Mouse (Mus musculus): ENCODE measurements at regions not wholly inside any gene's neighbourhood (a gene's known extent, or its start where the extent isn't known, plus 50 kb on each side); places are given as distances from the start of the nearest gene placed in this dataset.

DNA sequence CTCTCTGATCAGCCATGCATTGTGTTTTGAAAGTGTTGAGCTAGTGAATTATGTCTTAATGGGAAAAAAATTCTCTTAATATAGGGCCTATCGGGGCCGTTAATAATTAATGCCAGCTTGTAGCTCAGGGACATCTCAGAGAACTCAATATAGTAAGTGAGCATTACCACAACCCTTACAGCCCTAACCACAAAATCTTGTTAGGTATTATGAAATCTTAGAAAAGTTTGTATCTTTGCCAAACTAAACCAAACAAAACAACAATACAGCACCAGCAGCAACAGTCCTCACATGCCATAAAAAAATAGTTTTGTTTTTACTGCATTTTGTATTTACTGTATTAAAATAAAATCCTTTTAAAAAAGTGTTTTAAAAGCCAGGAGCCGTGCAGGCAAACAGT is 277.8 kb downstream of the Etnk1 start:
- TF ChIP-seq CTCF (IDR thresholded peaks at IDR 0.05; ENCODE audit: extremely low read depth, insufficient read depth, low read length): no peak
- no peak for TF ChIP-seq POLR2A (IDR thresholded peaks at IDR 0.05; ENCODE audit: extremely low read depth, insufficient read depth, low read length)

All from cortical plate, adult 2 months (tissue).